ENCODE assay signal across 7 mouse cellular contexts in genomic region chr5:25472070-25472469, GRCm38 (mm10). TPM values are rescaled to one million over a fixed set of nuclear protein-coding genes. Genes with fewer than 3 reads are reported as not detected.
A peak's percentile ranks its signal among the peaks of the same experiment; 100 is the strongest.
DNase-seq lines count a peak whose midpoint lies in the region; ATAC-seq lines count a peak whose summit lies in the region.

No protein-coding gene starts in this region.

- ATAC-seq in forebrain, embryonic 13.5 days = peak; percentile 75
- no peak for ATAC-seq in limb, embryonic 12.5 days (ENCODE audit: insufficient number of reproducible peaks, insufficient read depth, low FRiP score, low TSS enrichment, low read depth)

- H3K9ac ChIP-seq in forebrain, embryonic 13.5 days = peak overlapping the region; percentile 47; the same call in 1 of the 2 replicates
- no peak overlapping the region for H3K9ac ChIP-seq in limb, embryonic 12.5 days (replicated peaks)

- H3K27ac ChIP-seq in forebrain, embryonic 13.5 days = peak overlapping the region; percentile 67; the same call in 1 of the 2 replicates
- no peak overlapping the region for H3K27ac ChIP-seq in limb, embryonic 12.5 days

- WGBS in forebrain, embryonic 13.5 days = 2% methylated on average over 6 of the region's 6 CpGs
- 2% methylated on average over 6 of the region's 6 CpGs for WGBS in limb, embryonic 12.5 days

- DNase-seq in 416B (ENCODE audit: low read depth) (peak; percentile 86), ES-CJ7 (ENCODE audit: low read depth, low spot score) (peak; percentile 45)
- DNase-seq in retina, adult 2 months (ENCODE audit: low read depth, low spot score) = peak; percentile 23
- no peak for DNase-seq in urinary bladder, postnatal 36 days (ENCODE audit: low spot score in 2 of 2)
- DNase-seq in frontal cortex, postnatal 10 days (ENCODE audit: low spot score in 2 of 2) = no peak

- H3K9me3 ChIP-seq in forebrain, embryonic 13.5 days (replicated peaks) = no peaks in the 10 kb centered on the region
- H3K9me3 ChIP-seq in limb, embryonic 12.5 days = no peaks in the 10 kb centered on the region

- peak overlapping the region; percentile 37 for H3K4me3 ChIP-seq in forebrain, embryonic 13.5 days
- peak overlapping the region; percentile 35 for H3K4me3 ChIP-seq in limb, embryonic 12.5 days (replicated peaks)

- no peaks in the 10 kb centered on the region for H3K27me3 ChIP-seq in forebrain, embryonic 13.5 days
- no peaks in the 10 kb centered on the region for H3K27me3 ChIP-seq in limb, embryonic 12.5 days

- H3K4me2 ChIP-seq in forebrain, embryonic 13.5 days = peak overlapping the region; percentile 60
- peak overlapping the region; percentile 53 for H3K4me2 ChIP-seq in limb, embryonic 12.5 days

- no peaks in the 10 kb centered on the region for H3K36me3 ChIP-seq in forebrain, embryonic 13.5 days (ENCODE audit: poor library complexity, severe bottlenecking)
- H3K36me3 ChIP-seq in limb, embryonic 12.5 days = no peaks in the 10 kb centered on the region

- peaks cover 19% of the 10 kb centered on the region for H3K4me1 ChIP-seq in forebrain, embryonic 13.5 days
- H3K4me1 ChIP-seq in limb, embryonic 12.5 days (replicated peaks) = no peaks in the 10 kb centered on the region

RNA-seq across cellular contexts. Expression of gene Kmt2c, which starts 26.5 kb away (rescaled TPM):
- 24.1 and 25.0 TPM in 2 replicates for polyA plus RNA-seq in forebrain, embryonic 13.5 days (2015; fragmentation: Nextera tagmentation; extraction: Ambion mirVana)
- 16.8 and 16.9 TPM in 2 replicates for polyA plus RNA-seq in limb, embryonic 12.5 days (2016; fragmentation: Nextera tagmentation; extraction: Ambion mirVana)

RNA-seq across cellular contexts. Expression of gene Cct8l1, which starts 43.8 kb away (rescaled TPM):
- not detected in 2 replicates for polyA plus RNA-seq in forebrain, embryonic 13.5 days (2015; fragmentation: Nextera tagmentation; extraction: Ambion mirVana)
- polyA plus RNA-seq in limb, embryonic 12.5 days (2016; fragmentation: Nextera tagmentation; extraction: Ambion mirVana) = not detected in 2 replicates

Comparison
In these comparisons a context has a peak if more than half of its experiments do, and no peak if none do; other contexts are left out.
1. DNase-seq: peak in 416B (single experiment), ES-CJ7 (single experiment) and retina, adult 2 months (single experiment); none in urinary bladder, postnatal 36 days (0 of 2) and frontal cortex, postnatal 10 days (0 of 2).